Mouse (Mus musculus) lung, adult 2 months (tissue): Measurements from ENCODE around the gene Rab40c.

Experiments
- CTCF ChIP-seq: fragments of 200-500 bp; IDR thresholded peaks from 2 replicates; pipeline ENCODE4 v1.5.1; 2011; ENCODE audit warnings: mild to moderate bottlenecking, low read length, control low read depth; ENCODE audit not compliant: insufficient read depth
- POLR2A ChIP-seq: fragments of 200-500 bp; IDR thresholded peaks from 2 replicates; pipeline ENCODE4 v1.6.1; 2011; ENCODE audit warnings: low read depth, mild to moderate bottlenecking, control low read depth, low read length, borderline replicate concordance; ENCODE audit errors: extremely low read depth

DNA sequence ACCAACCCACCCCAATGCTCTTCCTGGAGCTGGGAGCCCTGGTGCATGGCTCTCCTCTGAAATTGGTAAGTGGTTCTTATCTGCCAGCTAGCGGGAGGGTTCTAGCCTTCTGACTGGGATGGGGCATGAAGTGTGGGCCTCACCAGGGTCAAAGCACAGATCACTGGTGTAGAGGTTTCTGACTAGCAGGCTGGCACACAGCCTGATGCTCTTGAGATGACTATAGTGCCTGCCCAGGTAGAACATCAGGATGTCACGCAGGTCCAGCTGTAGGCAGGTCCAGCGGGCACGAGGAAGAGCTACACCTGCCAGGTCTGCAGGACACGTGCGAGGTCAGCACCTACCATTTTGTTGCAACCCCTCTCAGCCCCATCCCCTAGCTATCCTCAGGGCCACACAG lies 59.3 kb downstream of the Rab40c start:
- TF ChIP-seq CTCF, result no peak
- TF ChIP-seq POLR2A, result no peak
